Mouse (Mus musculus) liver, embryonic 14.5 days (tissue): Measurements from ENCODE around the gene Zfp385b.

ENCODE experiments used
- CTCF ChIP-seq: IDR thresholded peaks from 2 replicates; pipeline ENCODE4 v1.5.1; 2016; ENCODE audit warnings: antibody characterized with exemption, low read depth, control low read depth
- EP300 ChIP-seq: IDR thresholded peaks from 2 replicates; pipeline ENCODE4 v1.6.1; 2016; ENCODE audit warnings: antibody characterized with exemption, low read depth

GRCm38 (mm10) chr2:77461413-77461812 lies 358.0 kb downstream of the Zfp385b start:
- TF ChIP-seq CTCF (no peak), EP300 (no peak)
